Mouse (Mus musculus) induced T-regulatory cell, adult 2 months (primary cell): Measurements from ENCODE around the gene Uggt1.

ENCODE experiments used
- DNase-seq: peaks from one replicate; pipeline ENCODE4 v3.0.0-alpha.2; 2012; ENCODE audit warnings: low read depth

Gene Uggt1

DNA sequence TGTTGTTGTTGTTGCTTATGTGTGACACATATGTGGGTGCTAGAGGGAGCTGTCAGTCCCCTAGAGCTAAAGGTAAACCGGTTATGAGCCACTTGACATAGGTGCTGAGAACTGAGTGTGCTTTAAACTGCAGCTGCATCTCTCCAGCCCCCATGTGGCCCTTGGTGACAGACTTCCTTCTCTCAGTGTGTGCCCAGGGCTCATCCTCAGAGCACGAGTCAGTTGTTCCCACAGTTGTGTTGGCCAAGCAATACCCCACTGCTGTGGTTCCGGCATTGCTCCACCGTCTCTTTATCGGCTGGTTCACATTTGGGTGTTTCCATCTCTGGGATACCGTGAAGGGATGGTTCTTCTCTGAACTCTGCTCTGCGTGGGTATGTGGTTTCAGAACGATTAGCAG lies 12.8 kb upstream of the Uggt1 start:
- no peak for DNase-seq

DNA sequence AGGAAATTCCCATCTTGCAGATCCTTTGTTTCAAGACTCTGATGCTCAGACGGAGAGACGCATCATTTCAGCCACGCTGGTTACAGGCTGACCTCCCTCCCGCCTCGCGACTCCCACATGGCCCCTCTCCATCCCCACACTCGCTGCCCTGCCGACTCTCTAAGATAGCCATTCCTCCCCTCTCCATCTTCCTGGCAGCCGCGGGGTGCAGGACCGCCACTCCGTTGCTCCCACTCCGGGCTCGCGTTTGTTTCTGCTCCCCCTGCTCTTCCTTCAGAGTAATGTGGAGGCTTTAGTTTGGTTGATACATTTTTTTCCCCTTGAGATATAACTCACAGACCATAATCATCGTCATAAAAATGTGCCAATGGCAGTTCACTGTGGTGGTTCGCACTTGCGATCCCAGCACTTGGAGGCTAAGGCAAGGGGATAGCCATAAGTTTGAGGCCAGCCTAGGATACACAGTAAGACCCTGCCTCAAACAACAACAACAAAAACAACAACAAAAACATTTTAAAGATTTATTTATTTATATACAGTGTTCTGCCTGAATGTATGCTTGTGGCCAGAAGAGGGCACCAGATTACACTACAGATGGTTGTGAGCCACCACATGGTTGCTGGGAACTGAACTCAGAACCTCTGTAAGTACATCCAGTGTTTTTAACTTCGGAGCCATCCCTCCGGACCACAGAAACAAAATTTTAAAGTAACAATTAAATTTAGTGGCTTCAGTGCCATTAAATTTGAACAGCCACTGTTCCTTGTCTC lies 11.5 kb upstream of the Uggt1 start:
- DNase-seq, result no peak

DNA sequence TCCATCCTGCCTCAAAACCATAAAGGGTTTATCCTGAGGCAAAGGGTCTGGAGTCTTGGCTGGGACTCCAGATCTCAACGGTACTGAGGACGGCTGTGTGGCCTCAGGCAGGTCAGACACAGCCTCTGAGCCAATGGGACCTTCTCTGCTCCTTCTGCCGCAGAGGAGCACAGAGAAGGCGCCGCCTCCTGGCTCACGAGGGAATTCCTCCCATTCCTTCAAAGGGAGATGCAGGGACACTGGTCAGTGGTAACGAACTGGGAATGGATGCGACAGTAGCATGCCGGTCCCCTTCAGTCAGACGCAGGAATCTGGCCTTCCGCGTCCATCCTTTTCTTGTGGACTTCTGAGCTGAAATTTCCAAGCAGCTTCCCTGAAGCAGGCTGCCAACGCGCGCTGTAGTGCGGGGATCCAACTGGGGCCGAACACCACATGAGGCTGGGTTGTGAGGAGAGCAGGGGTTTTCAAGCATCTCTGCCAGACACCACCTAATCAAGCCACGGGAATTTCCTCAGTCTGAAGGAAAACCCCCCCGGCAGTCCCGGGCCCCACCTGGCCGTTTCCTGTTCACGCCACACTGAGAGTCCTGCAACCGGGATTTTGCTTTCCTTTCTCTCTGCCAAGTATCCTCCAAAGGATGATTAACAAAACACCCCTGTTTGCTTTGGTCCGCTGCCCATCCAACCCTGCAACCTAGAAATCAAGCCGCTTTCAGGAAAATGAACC lies 10.3 kb upstream of the Uggt1 start:
- no peak for DNase-seq

DNA sequence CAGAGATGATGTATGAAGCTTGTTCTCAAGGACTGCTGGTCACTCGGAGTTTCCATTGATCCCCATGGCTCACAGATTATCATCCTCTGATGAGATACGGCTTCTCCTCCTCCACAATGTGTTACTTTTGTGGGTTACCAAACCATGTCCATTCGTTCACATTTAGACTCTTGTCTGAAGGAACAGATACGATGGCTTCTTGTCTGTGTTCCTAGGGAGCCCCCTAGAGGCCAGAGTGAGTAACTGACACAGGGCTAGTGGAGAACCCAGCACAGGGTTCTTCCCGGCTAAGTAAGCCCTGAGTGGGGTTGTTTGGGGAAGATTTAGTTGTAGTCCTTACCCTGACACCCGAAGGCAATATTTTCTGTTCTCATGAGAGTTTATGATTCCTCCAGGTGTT lies 8.3 kb upstream of the Uggt1 start:
- peak; percentile 93 for DNase-seq

DNA sequence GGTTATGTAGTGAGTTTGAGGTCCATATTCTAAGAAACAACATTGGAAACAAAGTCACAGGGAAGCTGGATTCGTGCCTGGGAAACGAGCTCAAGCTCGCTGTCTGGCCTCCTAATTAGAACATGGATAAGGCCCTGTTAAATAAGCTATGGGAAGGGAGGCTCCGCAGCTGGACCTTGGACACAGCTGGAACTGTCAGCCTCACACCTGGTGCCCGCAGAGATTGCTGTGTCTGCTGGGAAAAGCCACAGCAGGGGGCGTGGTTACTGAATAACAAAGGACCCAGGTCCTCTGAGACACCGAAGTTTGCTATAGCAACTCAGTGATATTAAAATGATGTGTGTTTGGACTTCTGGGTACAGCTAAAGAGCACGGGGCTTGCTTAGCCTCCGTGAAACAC lies 6.9 kb upstream of the Uggt1 start:
- DNase-seq, result no peak

DNA sequence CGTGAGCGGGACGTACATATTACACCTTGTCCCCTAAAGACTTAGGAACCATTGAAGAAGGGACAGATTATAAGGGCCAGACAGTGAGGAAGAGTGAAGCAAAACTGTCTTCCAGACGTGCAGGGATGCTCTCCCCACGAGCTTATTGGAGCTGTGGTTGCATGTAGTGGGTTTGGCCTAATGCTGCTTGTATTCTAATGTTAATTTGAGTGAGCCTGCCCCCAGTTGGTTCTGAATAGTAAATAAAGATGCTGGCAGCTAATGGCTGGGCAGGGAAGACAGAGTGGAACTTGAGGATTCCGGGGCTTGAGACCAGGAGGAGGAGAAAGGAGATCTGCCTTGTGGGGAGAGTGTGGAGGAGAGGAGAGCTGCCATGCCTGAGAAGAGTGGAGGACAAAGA lies 2.2 kb upstream of the Uggt1 start:
- no peak for DNase-seq

DNA sequence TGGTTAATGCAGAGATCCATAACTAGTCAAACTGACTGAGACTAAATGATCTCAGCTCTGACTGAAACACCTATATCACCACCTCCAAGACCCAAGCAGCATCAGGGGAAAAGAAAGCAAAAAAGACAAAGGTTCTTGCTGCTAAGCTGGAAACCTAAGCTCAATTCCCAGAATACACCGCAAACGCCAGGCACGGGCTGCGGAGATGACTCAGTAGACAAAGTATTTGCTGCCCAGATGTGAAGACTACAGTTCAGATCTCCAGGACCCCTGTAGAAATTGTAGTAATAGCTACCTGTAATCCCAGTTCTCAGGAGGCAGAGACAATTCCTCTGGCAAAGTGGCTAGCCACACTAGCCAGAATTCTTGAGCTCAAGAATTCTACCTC lies 302 bp upstream of the Uggt1 start:
- DNase-seq, result no peak

DNA sequence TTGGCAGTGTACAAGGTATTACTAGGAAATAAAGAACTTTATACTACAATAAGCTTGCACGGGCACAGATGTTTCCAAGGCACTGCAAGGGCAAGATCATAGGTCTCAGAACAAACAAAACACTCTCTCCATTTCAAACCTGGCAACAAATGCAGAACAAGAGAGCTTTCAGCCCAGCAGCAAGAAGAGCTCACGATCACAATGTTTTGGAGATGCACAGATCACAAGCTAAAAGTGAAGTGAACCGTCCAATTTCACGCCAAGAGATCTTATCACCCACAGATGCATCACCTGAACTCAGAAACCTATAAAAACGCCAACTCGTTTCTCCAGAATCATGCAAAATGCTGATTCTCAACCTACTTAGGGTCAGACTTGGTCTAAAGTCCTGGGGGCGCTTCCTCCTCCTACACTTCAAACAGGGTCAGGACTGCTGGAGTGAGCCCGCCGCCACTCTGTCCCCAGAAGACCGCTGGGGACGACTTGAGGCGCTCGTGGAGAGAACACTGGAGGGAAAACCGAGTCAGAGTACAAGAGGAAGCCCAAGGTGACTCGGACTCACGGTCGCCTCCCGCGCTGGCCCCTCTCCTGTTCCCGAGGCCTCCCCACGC lies 968 bp downstream of the Uggt1 start:
- no peak for DNase-seq

DNA sequence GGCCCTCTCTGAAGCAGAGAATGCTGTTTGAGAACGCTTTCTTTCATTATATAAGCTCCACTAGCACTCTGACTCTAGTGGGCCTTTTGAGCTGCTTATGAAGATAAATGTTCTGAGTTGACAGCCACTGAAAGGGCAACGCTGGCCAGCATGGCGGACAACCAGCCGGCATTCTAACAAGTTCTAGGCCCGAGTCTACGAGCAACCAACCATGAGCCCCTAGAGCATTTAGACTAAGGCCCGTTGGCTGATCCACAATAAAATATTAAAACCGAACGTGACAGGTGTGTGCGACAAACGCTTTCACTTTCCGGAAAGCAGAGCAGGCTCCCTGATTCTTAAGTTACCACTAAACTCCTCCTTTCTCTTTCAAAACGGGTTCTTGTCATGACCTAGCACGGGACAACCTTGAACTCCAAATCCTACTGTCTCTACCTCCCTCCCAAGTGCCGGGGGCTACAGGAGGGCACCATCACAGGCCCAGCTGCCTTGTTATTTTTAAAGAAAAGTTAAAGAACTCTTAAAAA lies 2.6 kb downstream of the Uggt1 start:
- DNase-seq, result peak; percentile 66

DNA sequence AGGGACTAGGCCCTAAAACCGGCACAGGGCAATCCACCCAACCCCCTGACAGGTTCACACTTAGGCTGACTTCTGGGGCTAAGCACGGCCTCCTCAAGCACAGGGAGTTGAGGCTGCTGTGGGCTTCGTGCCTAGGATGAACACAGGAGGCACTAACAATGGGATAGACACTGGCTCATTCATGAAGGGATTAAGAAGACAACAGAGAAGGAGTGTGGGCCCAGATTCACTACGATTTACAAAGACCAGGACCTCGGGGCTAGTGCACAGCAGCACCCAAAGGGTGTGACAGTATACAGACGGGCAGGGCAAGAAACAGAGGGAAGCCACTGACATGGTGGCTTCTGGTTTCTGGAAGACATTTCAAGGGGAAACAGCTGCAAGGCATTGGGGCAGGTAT lies 4.3 kb downstream of the Uggt1 start:
- DNase-seq, result no peak

DNA sequence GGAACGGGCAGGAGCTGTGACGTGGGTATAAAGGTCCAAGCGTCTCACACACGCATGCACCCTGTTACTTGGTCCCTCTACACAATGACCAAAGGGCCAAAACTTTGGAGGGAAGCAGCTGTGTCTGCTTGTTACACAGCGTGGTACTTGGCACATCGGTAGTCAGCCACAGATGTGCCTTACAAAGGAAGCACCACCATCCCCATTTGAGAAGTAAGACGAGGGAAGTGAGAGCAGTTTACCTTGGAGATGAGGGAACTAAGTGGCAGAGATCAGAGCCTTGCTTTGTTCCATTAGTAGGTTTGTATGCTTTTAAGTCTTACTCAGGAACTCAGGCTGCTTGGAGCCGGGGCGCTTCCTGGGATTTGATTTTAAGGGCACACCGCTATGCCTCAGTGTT lies 5.1 kb downstream of the Uggt1 start:
- no peak for DNase-seq

DNA sequence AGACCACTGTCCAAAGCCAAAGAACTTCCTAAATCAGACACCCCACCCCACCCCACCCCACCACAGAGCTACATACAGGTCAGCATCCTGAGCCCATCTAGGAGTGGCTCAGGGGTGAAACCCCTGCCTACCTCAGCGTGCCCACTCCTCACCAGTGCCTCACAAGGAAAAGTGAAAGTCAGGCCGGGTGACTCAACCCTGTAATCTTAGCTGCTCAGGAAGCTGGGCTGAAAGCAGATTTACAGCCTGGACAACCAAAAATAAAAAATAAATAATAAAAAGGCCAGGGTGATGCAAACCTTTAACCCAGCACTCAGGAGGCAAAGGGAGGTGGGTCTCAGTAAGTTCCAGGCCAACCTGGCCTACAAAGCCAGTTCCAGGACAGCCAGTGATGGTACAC lies 8.7 kb downstream of the Uggt1 start:
- peak; percentile 31 for DNase-seq

DNA sequence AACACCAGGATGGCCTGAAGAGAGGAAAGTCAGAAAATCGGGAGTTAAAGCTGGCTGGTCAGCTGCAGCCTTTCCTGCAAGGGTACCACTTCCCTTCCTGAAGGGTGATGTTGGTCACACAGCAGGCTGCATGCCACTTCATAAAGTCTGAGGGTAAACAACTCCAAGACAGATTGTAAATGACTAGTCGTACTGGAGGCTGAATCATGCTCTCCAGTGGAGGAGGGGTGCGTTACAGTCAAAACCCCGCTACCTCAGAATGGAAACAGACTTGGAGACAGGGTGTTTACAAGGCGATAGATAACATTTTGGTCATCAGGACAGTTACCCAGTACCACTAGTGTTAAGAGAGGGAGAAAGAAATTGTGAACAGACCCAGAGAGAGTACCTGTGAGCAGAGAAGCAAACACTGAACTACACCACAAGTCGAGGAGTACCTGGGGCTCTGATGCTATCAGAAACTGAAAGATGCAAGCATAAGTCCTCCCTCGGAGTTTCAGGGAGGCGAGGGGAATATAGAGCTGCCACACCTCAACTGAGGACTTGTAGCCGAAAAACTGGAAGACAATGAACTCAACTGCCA lies 9.4 kb downstream of the Uggt1 start:
- peak; percentile 55 for DNase-seq

DNA sequence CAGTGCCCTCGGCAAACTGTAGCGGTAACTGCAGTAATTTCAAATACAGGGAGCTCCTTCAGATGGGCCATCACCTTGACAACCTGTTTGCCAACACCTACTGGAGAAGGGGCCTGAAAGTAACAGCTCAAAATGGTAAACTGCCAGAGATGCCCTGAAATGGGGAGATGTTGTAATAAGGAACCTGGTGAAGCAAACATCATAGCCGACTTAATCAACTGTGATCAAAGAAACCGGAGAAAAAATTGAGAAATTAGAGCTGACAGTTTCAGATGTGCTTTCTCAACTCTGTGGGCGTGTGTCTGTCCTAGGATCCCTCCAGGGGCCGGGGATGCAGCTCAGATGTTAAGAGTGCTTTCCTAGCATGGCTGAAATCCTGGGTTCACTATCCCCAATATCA lies 11.3 kb downstream of the Uggt1 start:
- DNase-seq, result no peak

DNA sequence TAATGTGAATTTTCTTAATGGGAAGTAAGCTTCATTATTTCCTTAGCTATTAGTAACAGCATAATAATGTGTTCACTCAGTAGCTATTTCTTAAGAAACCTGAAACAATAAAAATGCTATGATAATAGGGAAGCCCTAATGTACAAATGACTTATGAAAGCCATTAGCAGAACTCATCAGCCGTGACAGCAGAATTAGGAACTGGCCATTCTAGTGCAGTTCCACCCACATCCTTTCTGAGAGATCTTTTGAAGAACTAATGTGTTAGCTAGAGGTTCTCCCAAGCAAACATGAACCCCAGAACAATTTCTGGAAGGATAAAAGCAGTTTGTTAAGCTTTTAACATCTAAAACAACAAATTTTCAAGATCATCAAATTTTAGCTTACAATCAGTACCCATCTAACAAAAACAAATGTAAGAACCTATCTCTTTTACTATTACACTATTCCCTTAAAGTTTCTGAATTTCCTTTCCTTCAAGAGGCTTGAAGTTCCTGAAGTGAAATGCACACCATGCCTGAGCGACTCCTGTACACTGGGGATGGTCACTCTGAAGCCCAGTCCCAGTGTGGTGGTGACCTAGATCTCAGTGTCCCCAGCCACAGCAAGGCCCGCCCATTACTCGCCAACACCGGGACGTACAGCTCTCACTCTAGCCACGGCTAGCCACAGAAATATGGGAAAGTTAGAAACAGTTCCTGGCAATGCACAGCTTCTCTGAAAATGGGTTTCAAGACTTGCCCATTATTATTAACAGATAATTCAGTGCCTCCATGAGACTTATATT lies 13.4 kb downstream of the Uggt1 start:
- no peak for DNase-seq

DNA sequence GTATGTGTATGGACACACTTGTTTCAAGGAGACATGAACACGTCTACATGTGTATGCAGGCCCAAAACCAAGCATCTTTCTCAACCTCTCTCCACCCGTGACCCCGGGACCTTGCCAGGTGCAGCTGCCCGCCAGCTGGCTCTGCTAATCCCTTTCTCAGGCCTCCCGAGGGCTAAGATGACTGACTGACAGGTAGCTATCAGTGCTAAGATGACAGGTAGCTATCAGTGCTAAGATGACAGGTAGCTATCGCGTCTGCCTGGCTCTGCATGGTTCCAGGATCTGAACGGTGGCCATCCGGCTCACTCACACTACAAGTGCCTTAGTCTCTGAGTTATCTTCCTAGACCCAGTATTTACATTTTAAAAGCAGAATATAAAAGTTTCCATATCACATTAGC lies 16.1 kb downstream of the Uggt1 start:
- DNase-seq, result no peak

DNA sequence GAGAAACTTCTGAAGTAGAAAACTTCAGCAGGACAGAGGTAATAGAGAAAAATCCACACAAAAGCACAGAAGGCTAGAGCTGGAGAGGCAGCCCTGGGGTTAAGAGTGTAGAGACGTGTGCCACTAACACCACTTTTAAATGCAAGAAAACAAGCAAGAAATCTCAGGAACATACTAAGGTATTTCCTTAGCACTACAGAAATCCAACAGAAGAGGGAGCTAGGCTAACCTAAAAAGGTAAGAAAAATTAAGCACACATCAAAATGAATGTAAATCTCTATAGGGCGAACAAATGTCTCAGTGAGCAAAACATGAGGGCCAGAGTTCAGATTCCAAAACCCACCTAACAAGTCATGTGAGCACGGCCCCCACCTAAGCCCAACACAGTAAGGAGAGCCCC lies 19.9 kb downstream of the Uggt1 start:
- peak; percentile 73 for DNase-seq

DNA sequence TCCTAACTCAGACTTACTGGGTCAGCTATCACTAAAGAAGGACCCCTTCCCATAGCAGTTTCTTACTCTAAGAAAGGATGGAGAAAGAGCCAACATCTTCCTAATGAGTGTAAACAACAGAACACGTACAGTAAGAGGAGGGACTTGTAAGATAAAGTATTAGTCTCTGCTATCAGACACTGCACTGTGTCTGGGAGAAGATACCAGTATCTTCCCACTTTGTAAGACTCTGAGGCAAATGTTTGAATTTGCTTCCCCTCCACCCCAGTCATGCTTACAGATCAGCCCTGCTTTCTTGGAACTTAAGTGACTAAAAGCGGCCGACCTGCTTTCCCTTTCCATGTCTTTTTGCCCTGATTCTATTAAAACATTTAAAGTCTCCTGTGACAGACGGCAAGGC lies 30.2 kb downstream of the Uggt1 start:
- DNase-seq, result no peak

DNA sequence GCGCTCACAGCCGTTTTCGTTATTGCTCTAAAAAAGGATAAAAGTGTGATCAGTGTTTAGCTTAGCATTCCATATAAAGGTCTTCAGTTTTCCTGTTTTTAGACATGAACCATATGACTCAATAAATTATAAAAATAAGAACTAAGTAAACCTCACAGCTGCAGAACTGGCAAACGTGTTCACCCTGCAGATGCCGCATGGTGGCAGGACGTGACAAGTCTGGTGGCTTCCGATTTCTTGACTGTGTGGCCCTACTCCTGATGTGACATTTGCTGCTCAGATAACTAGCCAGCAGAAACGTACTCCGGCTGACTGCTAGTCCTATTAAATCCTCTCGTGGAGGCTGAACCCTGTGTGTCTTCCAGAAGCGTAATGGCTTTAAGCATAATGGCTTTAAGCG lies 42.8 kb downstream of the Uggt1 start:
- DNase-seq, result no peak

DNA sequence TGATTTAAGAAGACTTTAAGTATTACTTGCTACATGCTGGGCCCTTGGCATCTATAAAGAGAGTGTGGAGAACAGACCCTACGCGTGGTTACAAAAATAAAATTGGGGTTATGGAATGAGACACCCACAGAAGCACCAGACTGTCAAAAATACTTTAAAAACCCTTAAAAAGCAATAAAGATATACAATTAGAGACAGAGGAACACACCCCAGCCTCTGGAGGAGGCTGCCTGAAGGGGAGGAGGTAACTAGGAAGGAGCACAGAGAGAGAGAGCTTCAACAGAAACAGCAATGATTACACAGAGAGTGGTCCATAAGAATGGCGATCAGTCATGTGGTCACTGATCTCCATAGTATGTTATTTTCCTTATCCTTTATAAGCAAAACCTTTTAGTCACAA lies 50.0 kb downstream of the Uggt1 start:
- no peak for DNase-seq

DNA sequence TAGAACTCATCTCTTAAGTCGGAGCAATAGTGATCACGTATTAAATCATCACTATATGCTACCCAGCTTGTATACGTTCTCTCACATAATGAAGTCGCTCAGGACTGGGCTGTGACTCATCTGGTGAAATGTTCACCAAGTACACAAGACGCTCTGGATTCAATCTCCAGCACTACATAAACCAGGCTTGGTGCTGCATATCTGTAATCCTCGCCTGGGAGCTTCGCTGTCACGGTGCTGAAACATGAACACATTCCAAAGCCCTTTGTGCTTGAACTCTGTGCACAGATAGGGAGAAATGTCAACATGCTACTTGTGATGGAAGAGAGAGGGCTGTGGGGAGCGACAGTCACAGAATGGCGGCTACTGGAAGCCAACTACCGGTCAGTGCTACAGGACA lies 52.6 kb downstream of the Uggt1 start:
- no peak for DNase-seq

DNA sequence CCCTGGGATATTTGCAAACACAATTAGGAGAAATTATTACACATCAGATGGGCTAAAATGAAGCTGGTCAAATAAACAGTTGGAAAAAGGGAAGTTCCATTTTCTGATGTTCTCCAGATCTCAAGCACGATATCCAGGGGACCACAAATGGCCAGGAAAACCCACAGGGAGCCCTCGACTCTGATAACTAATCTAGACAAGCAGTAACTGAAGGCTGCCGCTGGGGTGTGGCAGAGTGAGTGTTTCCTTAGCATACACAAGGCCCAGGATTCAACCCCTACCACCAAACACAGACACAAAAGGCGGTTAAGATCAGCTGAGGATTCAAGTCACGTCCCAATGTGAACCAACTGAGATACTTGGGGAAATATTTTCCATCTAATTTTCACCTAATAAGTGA lies 64.5 kb downstream of the Uggt1 start:
- no peak for DNase-seq
